Mouse (Mus musculus) G1E (cell line): ENCODE measurements around the gene Slc9a8.

ENCODE experiments used
- CTCF ChIP-seq: IDR thresholded peaks from 2 replicates; pipeline ENCODE4 v1.5.1; 2012; ENCODE audit warnings: low read depth, low read length, inconsistent platforms, mixed read lengths
- GATA1 ChIP-seq: IDR thresholded peaks from 2 replicates; pipeline ENCODE4 v1.6.1; 2012; ENCODE audit warnings: borderline replicate concordance, low read length, inconsistent platforms, mixed read lengths
- GATA2 ChIP-seq: IDR thresholded peaks from 2 replicates; pipeline ENCODE4 v1.6.1; 2012; ENCODE audit warnings: low read depth, low read length, inconsistent platforms, borderline replicate concordance
- POLR2AphosphoS5 ChIP-seq: IDR thresholded peaks from 2 replicates; pipeline ENCODE4 v1.6.1; 2012; ENCODE audit warnings: low read depth, low read length, inconsistent platforms; ENCODE audit not compliant: insufficient replicate concordance
- TAL1 ChIP-seq: conservative IDR thresholded peaks from 2 replicates; pipeline ENCODE4 v1.6.1; 2012; ENCODE audit warnings: low read depth, low read length, inconsistent platforms, mixed read lengths

- TF ChIP-seq CTCF = no peak
- no peak for TF ChIP-seq GATA1
- no peak for TF ChIP-seq TAL1
- no peak for TF ChIP-seq GATA2
- no peak for TF ChIP-seq POLR2AphosphoS5
Measured at GRCm38 (mm10) chr2:167374191-167374805, 47.2 kb upstream of the Slc9a8 start.
